Mouse (Mus musculus) layer of hippocampus, adult 9-10 months (tissue): ENCODE measurements at regions not wholly inside any gene's neighbourhood (a gene's known extent, or its start where the extent isn't known, plus 50 kb on each side); places are given as distances from the start of the nearest gene placed in this dataset.

Source experiments
- DNase-seq: peaks from one replicate; pipeline ENCODE4 v3.0.0; 2022; ENCODE audit warnings: low spot score

GRCm38 (mm10) chr13:93243076-93243475 lies 50.9 kb upstream of the Tent2 start:
- DNase-seq = peak; percentile 71

DNA sequence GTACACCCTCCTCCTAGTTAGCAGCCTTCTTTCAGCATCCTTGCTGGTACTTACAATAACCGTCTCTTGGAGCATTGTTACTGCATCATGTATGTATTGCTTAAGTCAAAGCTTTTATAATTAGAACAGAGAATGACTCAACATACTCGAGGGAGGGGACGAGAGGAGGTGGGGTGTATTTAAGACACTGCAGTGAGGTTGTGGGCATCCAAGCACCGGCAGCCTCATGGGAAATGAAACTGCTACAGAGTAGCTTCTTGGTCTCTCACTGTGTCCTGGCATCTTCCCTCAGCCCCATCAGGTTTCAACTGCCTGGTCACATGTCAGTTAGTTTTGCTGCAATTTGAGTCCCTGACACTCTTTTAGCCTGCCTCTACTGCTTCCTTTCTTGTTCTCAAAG lies 50.7 kb upstream of the Homer1 start:
- no peak for DNase-seq
